Mouse (Mus musculus) liver, adult 2 months (tissue): ENCODE data around the gene Uroc1.

Experiments used
- CTCF ChIP-seq: fragments of 200-500 bp; IDR thresholded peaks from 2 replicates; pipeline ENCODE4 v1.5.1; 2011; ENCODE audit warnings: low read depth, low read length, control low read depth
- POLR2A ChIP-seq: fragments of 200-500 bp; IDR thresholded peaks from 2 replicates; pipeline ENCODE4 v1.6.1; 2011; ENCODE audit warnings: low read length, control low read depth; ENCODE audit not compliant: insufficient read depth; ENCODE audit errors: extremely low read depth

- no peak for TF ChIP-seq POLR2A
- no peak for TF ChIP-seq CTCF
Measured at GRCm38 (mm10) chr6:90342343-90342742, 9.3 kb downstream of the Uroc1 start.
